Mouse (Mus musculus): ENCODE measurements around the gene Ube2e3.

The Ube2e3 gene

GRCm38 (mm10) chr2:78961580-78961979 lies 93.7 kb downstream of the Ube2e3 start:
- POLR2A ChIA-PET, result no interaction called here
- CTCF ChIA-PET, result interaction anchor here in 1 of 4 experiments (1.1 kb wide), 1 partner anchor 538 kb away, joined by 3 read pairs; no protein-coding TSS in a partner anchor

GRCm38 (mm10) chr2:78964995-78965394 lies 97.1 kb downstream of the Ube2e3 start:
- CTCF ChIA-PET, result no interaction called here
- POLR2A ChIA-PET, result no interaction called here

- ChIA-PET POLR2A (no interaction called here), CTCF (no interaction called here)
Measured at GRCm38 (mm10) chr2:78965396-78965795, 97.5 kb downstream of the Ube2e3 start.

- POLR2A ChIA-PET, result no interaction called here
- CTCF ChIA-PET, result no interaction called here
Measured at GRCm38 (mm10) chr2:78970088-78970487, 102.2 kb downstream of the Ube2e3 start.
